Mouse (Mus musculus) embryonic facial prominence, embryonic 15.5 days (tissue): ENCODE results near the gene Rps18. TPM values are rescaled to one million over a fixed set of nuclear protein-coding genes. Genes with fewer than 3 reads are reported as not detected.
A peak's percentile ranks its signal among the peaks of the same experiment; 100 is the strongest.

Experiments used
- ATAC-seq: fragments of 200-750 bp; cut with Nextera tagmentation; 2 replicates; pipeline ENCODE4 v1.8.0; 2017; ENCODE audit warnings: low read depth, moderate TSS enrichment; ENCODE audit not compliant: insufficient number of reproducible peaks, low FRiP score, low TSS enrichment
- H3K27ac ChIP-seq: fragments of 300-500 bp; sonication (generic); replicated peaks from 2 replicates; pipeline ENCODE4 v1.5.1; 2015; ENCODE audit warnings: mild to moderate bottlenecking, inconsistent platforms
- H3K27me3 ChIP-seq: fragments of 300-500 bp; sonication (generic); 2 replicates; pipeline ENCODE4 v1.6.1; 2015; ENCODE audit warnings: inconsistent platforms
- H3K36me3 ChIP-seq: fragments of 300-500 bp; sonication (generic); 2 replicates; pipeline ENCODE4 v1.6.1; 2015; ENCODE audit warnings: mild to moderate bottlenecking, inconsistent platforms
- H3K4me1 ChIP-seq: fragments of 300-500 bp; sonication (generic); 2 replicates; pipeline ENCODE4 v1.6.1; 2015; ENCODE audit warnings: inconsistent platforms
- H3K4me2 ChIP-seq: fragments of 300-500 bp; sonication (generic); replicated peaks from 2 replicates; pipeline ENCODE4 v1.6.1; 2015; ENCODE audit warnings: mild to moderate bottlenecking, inconsistent platforms
- H3K4me3 ChIP-seq: fragments of 300-500 bp; sonication (generic); replicated peaks from 2 replicates; pipeline ENCODE4 v1.5.1; 2015; ENCODE audit warnings: mild to moderate bottlenecking, inconsistent platforms
- H3K9ac ChIP-seq: fragments of 300-500 bp; sonication (generic); 2 replicates; pipeline ENCODE4 v1.6.1; 2015; ENCODE audit warnings: inconsistent platforms
- H3K9me3 ChIP-seq: fragments of 300-500 bp; sonication (generic); replicated peaks from 2 replicates; pipeline ENCODE4 v1.6.1; 2016; ENCODE audit warnings: inconsistent platforms
- WGBS: fragments of 180-500 bp; shearing (Covaris S2); methylation state at CpG from one replicate; pipeline ENCODE4 v1.1.7; 2015; 5-methylcytosine and 5-hydroxymethylcytosine counted together
- polyA plus RNA-seq: library from polyadenylated mRNA; unstranded; fragments of >200 nt; fragmentation: Nextera tagmentation; extraction: Ambion mirVana; gene quantifications from 2 replicates; pipeline ENCODE4 v1.2.1, GENCODE M21; 2015

The Rps18 gene
- polyA plus RNA-seq, 1 experiment from 2014 or later: 1,731 TPM

DNA sequence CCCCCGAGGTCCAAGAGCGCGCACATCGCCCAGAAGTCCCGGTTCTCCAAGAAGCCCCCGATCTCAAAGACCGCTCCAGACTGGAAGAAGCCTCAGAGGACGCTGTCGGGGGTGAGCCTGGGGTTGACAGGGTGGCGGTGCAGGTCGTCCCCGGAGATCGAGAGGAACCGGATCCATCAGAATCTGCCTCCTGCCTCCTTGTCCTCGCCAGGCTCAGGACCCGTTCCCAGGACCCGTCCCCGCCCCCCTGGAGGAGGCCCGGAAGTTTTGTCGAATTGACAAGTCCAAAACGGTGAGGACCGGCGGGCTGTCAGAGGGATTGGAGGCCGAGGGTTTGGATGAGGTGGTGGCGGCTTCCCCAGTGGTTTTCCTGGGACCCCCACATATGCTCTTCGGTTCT, 14.8 kb downstream of the Rps18 start:
- Histone ChIP-seq H3K27ac (no peak overlapping the region), H3K4me2 (peak overlapping the region; percentile 94), H3K36me3 (peaks cover 51% of the 10 kb centered on the region), H3K4me3 (peak overlapping the region; percentile 89), H3K27me3 (no peaks in the 10 kb centered on the region), H3K9ac (peak overlapping the region; percentile 87), H3K4me1 (peaks cover 23% of the 10 kb centered on the region), H3K9me3 (no peaks in the 10 kb centered on the region)
- 1% methylated on average over 26 of the region's 26 CpGs for WGBS
- no peak for ATAC-seq

- Histone ChIP-seq H3K4me1 (peaks cover 23% of the 10 kb centered on the region), H3K27me3 (no peaks in the 10 kb centered on the region), H3K27ac (peak within 1 kb of the TSS; percentile 49), H3K36me3 (peaks cover 52% of the 10 kb centered on the region), H3K4me3 (peak within 1 kb of the TSS; percentile 89), H3K4me2 (peak within 1 kb of the TSS; percentile 94), H3K9ac (peak within 1 kb of the TSS; percentile 87), H3K9me3 (no peaks in the 10 kb centered on the region)
- ATAC-seq: peak; percentile 86
- WGBS: under 1% methylated on average over 36 of the region's 36 CpGs
These were observed 15.5 kb downstream of the Rps18 start, which contains the start of the genes Pfdn6 and Wdr46 for GRCm38 (mm10) chr17:33940206-33940805. Pfdn6 (minus strand) TSS chr17:33940343. Wdr46 (plus strand) TSS chr17:33940660.

GRCm38 (mm10) chr17:33938783-33939182, 17.0 kb downstream of the Rps18 start:
- Histone ChIP-seq H3K4me2 (no peak overlapping the region), H3K9ac (no peak overlapping the region), H3K27me3 (no peaks in the 10 kb centered on the region), H3K4me1 (peaks cover 23% of the 10 kb centered on the region), H3K4me3 (no peak overlapping the region), H3K27ac (no peak overlapping the region), H3K9me3 (no peaks in the 10 kb centered on the region), H3K36me3 (peaks cover 51% of the 10 kb centered on the region)
- 82% methylated on average over 11 of the region's 11 CpGs for WGBS
- no peak for ATAC-seq

DNA sequence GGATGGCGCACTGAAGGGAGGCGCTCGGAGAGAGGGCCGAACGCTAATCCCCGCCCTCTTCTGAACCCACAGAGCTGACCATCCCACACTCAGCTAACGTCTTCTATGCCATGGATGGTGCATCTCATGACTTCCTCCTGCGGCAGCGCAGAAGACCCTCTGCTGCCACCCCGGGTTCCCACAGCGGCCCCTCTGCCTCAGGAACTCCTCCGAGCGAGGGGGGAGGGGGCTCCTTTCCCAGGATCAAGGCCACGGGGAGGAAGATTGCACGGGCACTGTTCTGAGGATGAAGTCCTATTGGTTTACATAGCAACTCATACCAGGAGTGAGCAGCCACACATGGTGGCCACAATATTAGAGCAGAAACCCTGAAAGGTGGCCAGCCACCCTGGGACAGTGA, 18.8 kb downstream of the Rps18 start:
- no peak overlapping the region for H3K27ac ChIP-seq
- H3K4me3 ChIP-seq: no peak overlapping the region
- H3K36me3 ChIP-seq: peaks cover 58% of the 10 kb centered on the region
- no peak for ATAC-seq
- 79% methylated on average over 15 of the region's 15 CpGs for WGBS
- no peak overlapping the region for H3K9ac ChIP-seq
- no peak overlapping the region for H3K4me2 ChIP-seq
- H3K27me3 ChIP-seq: no peaks in the 10 kb centered on the region
- H3K4me1 ChIP-seq: peaks cover 24% of the 10 kb centered on the region
- no peaks in the 10 kb centered on the region for H3K9me3 ChIP-seq

GRCm38 (mm10) chr17:33935422-33936055, 20.3 kb downstream of the Rps18 start:
- peaks cover 28% of the 10 kb centered on the region for H3K4me1 ChIP-seq
- no peak overlapping the region for H3K4me3 ChIP-seq
- peaks cover 58% of the 10 kb centered on the region for H3K36me3 ChIP-seq
- ATAC-seq: no peak
- H3K27ac ChIP-seq: no peak overlapping the region
- no peaks in the 10 kb centered on the region for H3K9me3 ChIP-seq
- no peaks in the 10 kb centered on the region for H3K27me3 ChIP-seq
- H3K9ac ChIP-seq: no peak overlapping the region
- H3K4me2 ChIP-seq: no peak overlapping the region
- 83% methylated on average over 21 of the region's 21 CpGs for WGBS

DNA sequence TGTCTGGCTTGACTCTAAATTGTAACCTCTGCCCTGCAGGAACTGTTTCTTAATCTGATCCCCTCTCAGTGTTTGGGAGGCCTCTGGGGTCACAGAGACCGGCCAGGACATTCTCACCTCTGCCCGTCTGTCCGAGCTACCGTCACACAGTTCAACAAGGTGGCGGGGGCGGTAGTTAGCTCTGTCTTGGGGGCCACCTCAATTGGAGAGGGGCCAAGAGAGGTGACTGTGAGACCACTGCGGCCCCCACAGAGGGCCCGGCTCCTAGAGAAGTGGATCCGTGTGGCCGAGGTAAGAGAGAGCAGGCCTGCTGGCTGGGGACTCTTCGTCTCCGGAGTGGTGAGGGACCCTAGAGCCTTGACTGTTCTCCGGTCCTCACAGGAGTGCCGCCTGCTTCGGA, 22.8 kb downstream of the Rps18 start:
- H3K9ac ChIP-seq: no peak overlapping the region
- H3K4me2 ChIP-seq: no peak overlapping the region
- WGBS: 81% methylated on average over 15 of the region's 15 CpGs
- H3K27me3 ChIP-seq: no peaks in the 10 kb centered on the region
- H3K27ac ChIP-seq: no peak overlapping the region
- H3K36me3 ChIP-seq: peaks cover 51% of the 10 kb centered on the region
- H3K9me3 ChIP-seq: no peaks in the 10 kb centered on the region
- peaks cover 27% of the 10 kb centered on the region for H3K4me1 ChIP-seq
- ATAC-seq: no peak
- H3K4me3 ChIP-seq: no peak overlapping the region

DNA sequence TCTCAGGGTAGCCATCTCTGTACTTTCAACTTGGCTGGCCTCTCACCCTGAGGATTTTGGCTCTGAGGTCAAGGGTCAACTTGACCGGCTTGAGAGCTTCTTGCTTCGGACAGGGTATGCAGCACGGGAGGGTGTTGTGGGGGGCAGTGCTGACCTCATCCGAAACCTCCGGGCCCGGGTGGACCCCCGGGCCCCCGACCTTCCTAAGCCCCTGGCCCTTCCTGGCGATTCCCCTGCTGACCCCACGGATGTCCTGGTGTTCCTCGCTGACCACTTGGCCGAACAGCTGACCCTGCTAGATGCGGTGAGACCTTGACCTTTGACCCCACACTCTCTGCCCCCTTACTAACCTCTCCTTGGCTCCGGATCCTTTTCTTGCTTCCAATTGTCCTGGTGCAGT, 23.4 kb downstream of the Rps18 start:
- no peaks in the 10 kb centered on the region for H3K27me3 ChIP-seq
- H3K9ac ChIP-seq: no peak overlapping the region
- H3K9me3 ChIP-seq: no peaks in the 10 kb centered on the region
- H3K36me3 ChIP-seq: peaks cover 53% of the 10 kb centered on the region
- H3K4me3 ChIP-seq: no peak overlapping the region
- H3K4me1 ChIP-seq: peaks cover 30% of the 10 kb centered on the region
- ATAC-seq: no peak
- no peak overlapping the region for H3K27ac ChIP-seq
- WGBS: 72% methylated on average over 14 of the region's 14 CpGs
- no peak overlapping the region for H3K4me2 ChIP-seq

- peaks cover 50% of the 10 kb centered on the region for H3K36me3 ChIP-seq
- WGBS: 89% methylated on average over 11 of the region's 11 CpGs
- no peak for ATAC-seq
These were observed 23.9 kb downstream of the Rps18 start for GRCm38 (mm10) chr17:33931947-33932346.

GRCm38 (mm10) chr17:33931159-33931866, 24.5 kb downstream of the Rps18 start:
- H3K4me3 ChIP-seq: peak overlapping the region; percentile 78
- H3K4me2 ChIP-seq: peak overlapping the region; percentile 98
- peak overlapping the region; percentile 96 for H3K27ac ChIP-seq
- H3K9ac ChIP-seq: peak overlapping the region; percentile 67
- H3K36me3 ChIP-seq: peaks cover 45% of the 10 kb centered on the region
- peaks cover 30% of the 10 kb centered on the region for H3K4me1 ChIP-seq
- no peaks in the 10 kb centered on the region for H3K9me3 ChIP-seq
- no peaks in the 10 kb centered on the region for H3K27me3 ChIP-seq
- WGBS: 28% methylated on average over 18 of the region's 18 CpGs
- no peak for ATAC-seq

More at GRCm38 (mm10) chr17:33931947-33932346, 23.9 kb downstream of the Rps18 start:
- no peaks in the 10 kb centered on the region for H3K9me3 ChIP-seq
- no peak overlapping the region for H3K27ac ChIP-seq
- no peaks in the 10 kb centered on the region for H3K27me3 ChIP-seq
- H3K4me3 ChIP-seq: peak overlapping the region; percentile 78; the same call in 1 of the 2 replicates
- peak overlapping the region; percentile 98; the same call in 1 of the 2 replicates for H3K4me2 ChIP-seq
- peaks cover 30% of the 10 kb centered on the region for H3K4me1 ChIP-seq
- no peak overlapping the region for H3K9ac ChIP-seq

DNA sequence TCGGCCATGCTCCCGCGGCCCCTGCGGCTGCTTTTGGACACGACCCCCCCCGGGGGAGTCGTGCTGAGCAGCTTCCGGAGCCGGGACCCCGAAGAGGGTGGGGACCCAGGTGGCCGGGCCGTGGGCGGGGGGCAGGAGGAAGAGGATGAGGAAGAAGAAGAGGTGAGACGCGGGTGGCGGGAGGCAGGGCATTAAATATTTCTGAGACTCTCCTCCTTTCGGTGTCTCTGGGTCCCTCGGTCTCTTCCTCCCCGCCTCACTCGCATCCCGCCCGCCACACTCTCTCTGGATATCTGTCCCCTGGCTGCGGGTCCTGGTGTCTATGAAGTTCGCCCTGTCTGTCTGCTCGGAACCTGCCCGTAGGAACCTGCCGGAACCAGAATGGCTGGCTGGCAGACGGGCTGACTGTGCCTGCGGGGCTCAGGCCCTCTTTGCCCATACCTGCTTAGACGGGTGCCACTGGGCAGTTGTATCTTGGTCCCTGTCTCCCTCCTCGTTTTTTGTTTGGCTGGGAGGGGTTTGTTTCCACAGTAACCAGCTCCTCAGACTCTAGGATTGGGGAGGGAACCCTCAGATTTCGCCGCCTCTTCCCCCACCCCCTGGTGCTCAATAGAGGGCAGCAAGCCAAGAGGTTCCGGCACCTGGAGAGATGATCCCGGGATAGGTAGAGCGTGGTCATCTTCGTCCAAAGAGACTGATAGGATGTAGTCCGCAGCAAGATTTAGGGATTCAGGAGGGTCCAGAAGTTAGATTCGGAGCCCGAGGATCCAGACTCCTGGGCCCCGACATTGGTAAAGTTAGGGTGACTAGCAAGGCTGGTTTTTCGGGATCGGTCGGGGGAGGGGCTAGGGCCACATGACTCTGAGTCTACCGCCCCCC, 25.3 kb downstream of the Rps18 start:
- no peaks in the 10 kb centered on the region for H3K27me3 ChIP-seq
- under 1% methylated on average over 45 of the region's 45 CpGs for WGBS
- H3K9ac ChIP-seq: peak overlapping the region; percentile 67
- peak overlapping the region; percentile 96 for H3K27ac ChIP-seq
- ATAC-seq: peak; percentile 4; the same call in 1 of the 2 replicates
- no peaks in the 10 kb centered on the region for H3K9me3 ChIP-seq
- peak overlapping the region; percentile 78 for H3K4me3 ChIP-seq
- H3K4me1 ChIP-seq: peaks cover 30% of the 10 kb centered on the region
- H3K36me3 ChIP-seq: peaks cover 39% of the 10 kb centered on the region
- H3K4me2 ChIP-seq: peak overlapping the region; percentile 98
